Mouse (Mus musculus) 416B (cell line): ENCODE measurements around the gene Muc5b.

Source experiments
- DNase-seq: peaks from one replicate; pipeline ENCODE4 v3.0.0; 2011; ENCODE audit warnings: low read depth

Gene Muc5b

GRCm38 (mm10) chr7:141902791-141903190, 63.9 kb downstream of the Muc5b start:
- no peak for DNase-seq

DNA sequence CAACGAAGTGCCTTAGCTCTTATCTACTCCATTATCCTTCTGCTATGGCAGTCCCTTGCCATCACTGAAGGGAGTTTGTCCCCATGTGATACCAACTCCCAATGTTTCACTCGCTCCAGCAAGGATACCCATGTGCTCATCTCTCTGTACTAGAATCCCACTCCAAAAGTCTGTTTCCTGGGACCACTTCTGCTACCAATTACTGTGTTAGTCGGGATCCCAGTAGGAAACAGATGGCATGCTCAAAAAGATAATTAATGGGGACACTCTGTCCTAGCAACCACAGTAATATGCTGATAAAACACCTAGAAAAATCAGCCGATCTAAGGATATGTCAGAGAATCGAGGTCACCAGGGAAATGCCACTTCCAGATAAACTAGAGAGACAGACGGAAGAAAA, 69.7 kb downstream of the Muc5b start:
- DNase-seq = no peak

GRCm38 (mm10) chr7:141911305-141911704, 72.4 kb downstream of the Muc5b start:
- no peak for DNase-seq

GRCm38 (mm10) chr7:141918407-141918806, 79.5 kb downstream of the Muc5b start, which contains the start of gene Tollip:
TSS of gene Tollip (minus strand) at chr7:141918507.
- no peak for DNase-seq
